In the genomic region with DNA sequence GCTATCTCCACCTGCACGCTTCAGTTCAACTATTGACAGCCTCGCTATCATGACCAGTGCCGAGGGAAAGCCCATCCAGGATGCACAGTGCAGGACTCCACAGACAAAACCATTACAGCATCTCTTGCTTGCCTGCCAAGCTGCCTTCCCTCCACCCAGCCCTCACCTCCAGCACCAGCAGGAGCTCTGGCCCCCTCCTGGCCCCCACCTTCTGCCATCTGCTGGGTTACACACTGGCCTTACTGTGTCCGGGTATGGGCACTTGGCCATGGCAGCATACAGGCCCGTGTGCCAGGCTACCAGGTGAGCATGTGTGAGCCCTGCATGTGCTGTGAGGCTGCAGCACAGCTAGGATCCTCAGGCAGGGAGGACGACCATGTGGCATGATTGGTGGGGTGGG, we compare ENCODE assay signal across 20 mouse cellular contexts.
DNase-seq lines count a peak whose midpoint lies in the region; ATAC-seq and TF ChIP-seq lines count a peak whose summit lies in the region.
"Had no signal": no experiment of that assay in that cellular context is flagged by ENCODE, and none has a peak within 500 bp of the region (broad histone marks: within the 10 kb centered on the region; RNA-seq: fewer than 3 reads in every experiment).

No protein-coding gene starts in this region.

- H3K9me3 ChIP-seq in hindbrain, postnatal 0 days (ENCODE audit: low read length) = no peaks in the 10 kb centered on the region
- no peaks in the 10 kb centered on the region for H3K9me3 ChIP-seq in hindbrain, embryonic 11.5 days (ENCODE audit: control insufficient read depth, low read length)
- H3K9me3 ChIP-seq: forebrain, embryonic 12.5 days; limb, embryonic 12.5 days; liver, embryonic 12.5 days; neural tube, embryonic 12.5 days had no signal

- ATAC-seq in hindbrain, postnatal 0 days = peak; percentile 58
- no peak for ATAC-seq in hindbrain, embryonic 11.5 days (ENCODE audit: low FRiP score)
- no peak for ATAC-seq in megakaryocyte progenitor cell, adult 5-6 weeks (replicated peaks; ENCODE audit: poor library complexity)
- ATAC-seq in frontal cortex, adult (ENCODE audit: low TSS enrichment) = no peak
- ATAC-seq: inflammation-experienced regulatory T-cells, adult 6 months; liver, embryonic 12.5 days; Patski had no signal

- H3K36me3 ChIP-seq in hindbrain, postnatal 0 days (ENCODE audit: insufficient read depth, low read length) = no peaks in the 10 kb centered on the region
- H3K36me3 ChIP-seq in hindbrain, embryonic 11.5 days (ENCODE audit: control insufficient read depth, insufficient read depth, low read length) = no peaks in the 10 kb centered on the region
- H3K36me3 ChIP-seq: forebrain, embryonic 12.5 days; limb, embryonic 12.5 days; liver, embryonic 12.5 days; neural tube, embryonic 12.5 days had no signal

- peak overlapping the region; percentile 38; the same call in 1 of the 2 replicates for H3K27ac ChIP-seq in hindbrain, postnatal 0 days
- H3K27ac ChIP-seq in hindbrain, embryonic 11.5 days (ENCODE audit: low read depth, low read length) = no peak overlapping the region
- H3K27ac ChIP-seq in cerebellum, adult 2 months (ENCODE audit: insufficient read depth, low read length) = peak overlapping the region; percentile 97
- H3K27ac ChIP-seq: forebrain, embryonic 12.5 days; heart, adult 2 months; limb, embryonic 12.5 days; liver, embryonic 12.5 days; neural tube, embryonic 12.5 days had no signal

- H3K9ac ChIP-seq in hindbrain, postnatal 0 days (replicated peaks; ENCODE audit: low read length) = no peak overlapping the region
- H3K9ac ChIP-seq in hindbrain, embryonic 11.5 days (ENCODE audit: low read depth, low read length) = no peak overlapping the region
- H3K9ac ChIP-seq: forebrain, embryonic 12.5 days; limb, embryonic 12.5 days; liver, embryonic 12.5 days; neural tube, embryonic 12.5 days had no signal

- WGBS in hindbrain, postnatal 0 days = 61% methylated on average over 6 of the region's 6 CpGs
- 86% methylated on average over 6 of the region's 6 CpGs for WGBS in hindbrain, embryonic 11.5 days
- 6% methylated on average over 6 of the region's 6 CpGs for WGBS in cerebellum, adult 2 months

- no peak overlapping the region for H3K4me3 ChIP-seq in hindbrain, postnatal 0 days (ENCODE audit: low read length)
- H3K4me3 ChIP-seq in hindbrain, embryonic 11.5 days (ENCODE audit: low read depth, low read length) = no peak overlapping the region
- H3K4me3 ChIP-seq in cerebellum, adult 2 months (replicated peaks; ENCODE audit: insufficient read depth, low read depth, low read length) = no peak overlapping the region
- H3K4me3 ChIP-seq: forebrain, embryonic 12.5 days; heart, adult 2 months; limb, embryonic 12.5 days; liver, embryonic 12.5 days; neural tube, embryonic 12.5 days had no signal

- no peak for TF ChIP-seq CTCF in hindbrain, postnatal 0 days (IDR thresholded peaks at IDR 0.05; ENCODE audit: low read depth)
- TF ChIP-seq CTCF in cerebellum, adult 2 months (IDR thresholded peaks at IDR 0.05; ENCODE audit: borderline replicate concordance, insufficient read depth, low read depth, low read length) = no peak

- H3K4me1 ChIP-seq in hindbrain, postnatal 0 days (ENCODE audit: insufficient read depth, low read length) = peaks cover 5% of the 10 kb centered on the region; the same call in 1 of the 2 replicates
- H3K4me1 ChIP-seq in hindbrain, embryonic 11.5 days (replicated peaks; ENCODE audit: control insufficient read depth, insufficient read depth, low read length) = peaks cover 7% of the 10 kb centered on the region; the same call in 1 of the 2 replicates
- peaks cover 60% of the 10 kb centered on the region for H3K4me1 ChIP-seq in cerebellum, adult 2 months (ENCODE audit: control insufficient read depth, insufficient read depth, low read length)
- H3K4me1 ChIP-seq: liver, embryonic 12.5 days had no signal

- no peak for TF ChIP-seq POLR2A in cerebellum, adult 2 months (IDR thresholded peaks at IDR 0.05; ENCODE audit: borderline replicate concordance, insufficient read depth, low read length)

- no peak overlapping the region for H3K4me2 ChIP-seq in hindbrain, postnatal 0 days (ENCODE audit: low read depth, low read length)
- H3K4me2 ChIP-seq in hindbrain, embryonic 11.5 days (replicated peaks; ENCODE audit: low read depth, low read length) = no peak overlapping the region
- H3K4me2 ChIP-seq: forebrain, embryonic 12.5 days; limb, embryonic 12.5 days; liver, embryonic 12.5 days; neural tube, embryonic 12.5 days had no signal

- no peaks in the 10 kb centered on the region for H3K27me3 ChIP-seq in hindbrain, postnatal 0 days (ENCODE audit: insufficient read depth, low read length)
- 0 out of 2 replicates have a peak, but pooled peaks cover 2% of the 10 kb centered on the region for H3K27me3 ChIP-seq in hindbrain, embryonic 11.5 days (ENCODE audit: control insufficient read depth, insufficient read depth, low read length)
- H3K27me3 ChIP-seq in cerebellum, adult 2 months (ENCODE audit: control insufficient read depth, insufficient read depth, low read length) = no peaks in the 10 kb centered on the region
- H3K27me3 ChIP-seq: liver, embryonic 12.5 days; neural tube, embryonic 12.5 days had no signal

- DNase-seq in adrenal gland, postnatal 25 days = peak; percentile 16
- DNase-seq in adrenal gland, adult (ENCODE audit: inconsistent age in 2 of 2, low spot score in 1 of 2) = no peak
- peak; percentile 57 for DNase-seq in hindbrain, postnatal 0 days (ENCODE audit: low spot score)
- DNase-seq in hindbrain, embryonic 11.5 days (ENCODE audit: low spot score) = no peak
- DNase-seq in cerebellum, adult 2 months = peak; percentile 99 to 100
- DNase-seq in cerebellum, postnatal 36 days = peak; percentile 99 to 100
- DNase-seq: adrenal gland, postnatal 10 days; gastrocnemius, postnatal 10 days; heart, adult 2 months; kidney, postnatal 36 days; layer of hippocampus, adult 9-11 months; lung, adult 2 months had no signal

Comparison
In these comparisons a context has a peak if more than half of its experiments do, and no peak if none do; other contexts are left out.
1. DNase-seq: peak in adrenal gland, postnatal 25 days (single experiment), hindbrain, postnatal 0 days (single experiment), cerebellum, adult 2 months (2 of 2) and cerebellum, postnatal 36 days (2 of 2); none in adrenal gland, adult (0 of 2) and hindbrain, embryonic 11.5 days (single experiment).